Mouse (Mus musculus): ENCODE measurements at regions not wholly inside any gene's neighbourhood (a gene's known extent, or its start where the extent isn't known, plus 50 kb on each side); places are given as distances from the start of the nearest gene placed in this dataset.
A peak's percentile ranks its signal among the peaks of the same experiment; 100 is the strongest.

- WGBS, result 44% methylated on average over 5 of the region's 5 CpGs
- H3K9ac ChIP-seq, result no peak overlapping the region
- no peaks in the 10 kb centered on the region for H3K36me3 ChIP-seq (replicated peaks; ENCODE audit: control insufficient read depth, insufficient read depth)
- H3K27ac ChIP-seq, result no peak overlapping the region
- no peaks in the 10 kb centered on the region for H3K4me1 ChIP-seq (replicated peaks; ENCODE audit: control insufficient read depth, insufficient read depth, low read length)
- ATAC-seq (ENCODE audit: low FRiP score) (no peak), DNase-seq (ENCODE audit: low spot score) (peak; percentile 59)
- H3K4me3 ChIP-seq (replicated peaks; ENCODE audit: low read length), result no peak overlapping the region
- no peaks in the 10 kb centered on the region for H3K27me3 ChIP-seq (ENCODE audit: control insufficient read depth, insufficient read depth, low read length)
- H3K9me3 ChIP-seq (ENCODE audit: control insufficient read depth, low read length), result no peaks in the 10 kb centered on the region
- H3K4me2 ChIP-seq (replicated peaks), result no peak overlapping the region
These were observed 173.0 kb upstream of the Ado start for GRCm38 (mm10) chr10:67721787-67722186.

DNA sequence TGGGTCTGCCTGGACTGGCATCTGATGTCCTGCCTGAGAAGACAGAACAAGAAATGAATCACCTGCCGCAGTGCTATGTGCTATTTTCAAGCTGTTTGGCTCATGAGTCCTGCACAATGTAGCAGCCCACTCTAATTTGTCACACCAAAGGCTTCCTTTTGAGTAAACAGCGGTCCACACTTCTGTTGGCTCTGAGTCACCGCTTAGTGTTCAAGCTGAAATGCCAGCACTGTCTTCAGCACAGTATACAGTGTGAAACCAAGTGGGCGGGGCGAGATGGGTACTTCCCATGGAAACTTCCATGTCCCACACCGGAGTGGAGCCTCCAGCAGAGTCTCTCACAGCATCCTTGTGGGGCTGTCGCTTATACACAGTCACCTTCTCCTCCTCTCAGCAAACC, 168.8 kb upstream of the Ado start:
- Histone ChIP-seq H3K36me3 (replicated peaks; ENCODE audit: control insufficient read depth, insufficient read depth) (no peaks in the 10 kb centered on the region), H3K9ac (no peak overlapping the region), H3K27me3 (ENCODE audit: control insufficient read depth, insufficient read depth, low read length) (no peaks in the 10 kb centered on the region), H3K4me2 (replicated peaks) (no peak overlapping the region), H3K9me3 (ENCODE audit: control insufficient read depth, low read length) (no peaks in the 10 kb centered on the region), H3K4me1 (replicated peaks; ENCODE audit: control insufficient read depth, insufficient read depth, low read length) (no peaks in the 10 kb centered on the region), H3K4me3 (replicated peaks; ENCODE audit: low read length) (no peak overlapping the region), H3K27ac (no peak overlapping the region)
- ATAC-seq (ENCODE audit: low FRiP score) (no peak), DNase-seq (ENCODE audit: low spot score) (no peak)
- WGBS, result 86% methylated on average over 7 of the region's 7 CpGs

- no peak overlapping the region for H3K4me2 ChIP-seq (replicated peaks)
- no peak overlapping the region for H3K27ac ChIP-seq
- no peak overlapping the region for H3K4me3 ChIP-seq (replicated peaks; ENCODE audit: low read length)
- no peak for DNase-seq (ENCODE audit: low spot score)
- 76% methylated on average over 4 of the region's 4 CpGs for WGBS
- H3K27me3 ChIP-seq (ENCODE audit: control insufficient read depth, insufficient read depth, low read length), result no peaks in the 10 kb centered on the region
- H3K9me3 ChIP-seq (ENCODE audit: control insufficient read depth, low read length), result no peaks in the 10 kb centered on the region
- no peaks in the 10 kb centered on the region for H3K4me1 ChIP-seq (replicated peaks; ENCODE audit: control insufficient read depth, insufficient read depth, low read length)
- no peak for ATAC-seq (ENCODE audit: low FRiP score)
- H3K36me3 ChIP-seq (replicated peaks; ENCODE audit: control insufficient read depth, insufficient read depth), result no peaks in the 10 kb centered on the region
- H3K9ac ChIP-seq, result no peak overlapping the region
These were observed 166.3 kb upstream of the Ado start for GRCm38 (mm10) chr10:67715046-67715445.

- 90% methylated on average over 10 of the region's 10 CpGs for WGBS
- Histone ChIP-seq H3K27ac (no peak overlapping the region), H3K36me3 (replicated peaks; ENCODE audit: control insufficient read depth, insufficient read depth) (no peaks in the 10 kb centered on the region), H3K9ac (no peak overlapping the region), H3K9me3 (ENCODE audit: control insufficient read depth, low read length) (no peaks in the 10 kb centered on the region), H3K4me3 (replicated peaks; ENCODE audit: low read length) (no peak overlapping the region), H3K4me2 (replicated peaks) (no peak overlapping the region), H3K27me3 (ENCODE audit: control insufficient read depth, insufficient read depth, low read length) (no peaks in the 10 kb centered on the region), H3K4me1 (replicated peaks; ENCODE audit: control insufficient read depth, insufficient read depth, low read length) (no peaks in the 10 kb centered on the region)
- DNase-seq (ENCODE audit: low spot score), result no peak
- no peak for ATAC-seq (ENCODE audit: low FRiP score)
These were observed 164.3 kb upstream of the Ado start for GRCm38 (mm10) chr10:67713098-67713497.

DNA sequence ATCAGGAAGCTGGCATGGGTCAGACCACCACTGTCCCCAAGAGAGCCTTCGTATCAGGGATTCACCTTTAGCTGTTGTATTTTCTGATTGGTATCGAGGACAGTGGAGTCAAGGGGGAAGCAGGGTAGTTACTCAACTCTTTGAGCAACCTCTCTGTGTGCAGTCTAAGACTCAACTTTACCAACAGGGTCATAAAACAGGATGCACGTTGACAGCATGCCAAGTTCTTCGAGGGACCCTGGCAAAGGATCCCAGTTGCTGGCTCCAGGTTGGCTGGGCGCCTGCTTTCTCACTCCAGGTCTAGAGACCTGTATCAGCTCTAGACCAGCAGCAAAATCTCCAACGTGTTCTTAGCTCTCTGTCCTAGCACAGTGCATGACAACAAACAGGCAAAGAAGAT, 163.9 kb upstream of the Ado start:
- 80% methylated on average over 6 of the region's 6 CpGs for WGBS

DNA sequence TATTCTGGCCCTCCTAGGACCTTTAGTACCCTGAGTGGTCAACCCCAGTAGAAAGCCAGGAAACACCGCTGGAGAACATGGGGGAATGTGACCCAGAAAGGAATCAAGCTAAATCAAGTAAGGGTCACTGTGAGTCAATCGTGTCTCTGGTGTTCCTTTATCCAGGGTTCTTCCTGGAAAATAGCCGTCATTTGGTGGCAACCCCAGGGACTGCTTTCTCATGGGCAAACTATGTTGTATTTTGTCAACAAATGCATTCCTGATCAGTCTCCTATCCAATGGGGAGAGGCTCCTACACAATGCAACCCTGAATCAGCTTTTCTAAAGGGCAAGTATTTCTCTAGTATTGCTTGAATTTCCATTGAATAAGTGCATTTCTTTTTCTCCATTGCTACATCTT, 163.2 kb upstream of the Ado start:
- 96% methylated on average over 3 of the region's 3 CpGs for WGBS
- Histone ChIP-seq H3K9me3 (ENCODE audit: control insufficient read depth, low read length) (no peaks in the 10 kb centered on the region), H3K36me3 (replicated peaks; ENCODE audit: control insufficient read depth, insufficient read depth) (no peaks in the 10 kb centered on the region), H3K27me3 (ENCODE audit: control insufficient read depth, insufficient read depth, low read length) (no peaks in the 10 kb centered on the region), H3K27ac (no peak overlapping the region), H3K4me2 (replicated peaks) (no peak overlapping the region), H3K4me1 (replicated peaks; ENCODE audit: control insufficient read depth, insufficient read depth, low read length) (no peaks in the 10 kb centered on the region), H3K4me3 (replicated peaks; ENCODE audit: low read length) (no peak overlapping the region), H3K9ac (no peak overlapping the region)
- DNase-seq (ENCODE audit: low spot score) (no peak), ATAC-seq (ENCODE audit: low FRiP score) (no peak)

More for the DNA sequence above, 163.9 kb upstream of the Ado start:
- ATAC-seq (ENCODE audit: low FRiP score) (no peak), DNase-seq (ENCODE audit: low spot score) (no peak)
- no peaks in the 10 kb centered on the region for H3K9me3 ChIP-seq (ENCODE audit: control insufficient read depth, low read length)
- no peak overlapping the region for H3K9ac ChIP-seq
- H3K4me1 ChIP-seq (replicated peaks; ENCODE audit: control insufficient read depth, insufficient read depth, low read length), result no peaks in the 10 kb centered on the region
- no peak overlapping the region for H3K4me3 ChIP-seq (replicated peaks; ENCODE audit: low read length)
- no peak overlapping the region for H3K4me2 ChIP-seq (replicated peaks)
- no peaks in the 10 kb centered on the region for H3K27me3 ChIP-seq (ENCODE audit: control insufficient read depth, insufficient read depth, low read length)
- no peaks in the 10 kb centered on the region for H3K36me3 ChIP-seq (replicated peaks; ENCODE audit: control insufficient read depth, insufficient read depth)
- H3K27ac ChIP-seq, result no peak overlapping the region

GRCm38 (mm10) chr10:67706436-67706835, 157.7 kb upstream of the Ado start:
- no peak overlapping the region for H3K4me3 ChIP-seq (replicated peaks; ENCODE audit: low read length)
- 60% methylated on average over 7 of the region's 7 CpGs for WGBS
- no peaks in the 10 kb centered on the region for H3K27me3 ChIP-seq (ENCODE audit: control insufficient read depth, insufficient read depth, low read length)
- no peaks in the 10 kb centered on the region for H3K9me3 ChIP-seq (ENCODE audit: control insufficient read depth, low read length)
- H3K4me1 ChIP-seq (replicated peaks; ENCODE audit: control insufficient read depth, insufficient read depth, low read length), result no peaks in the 10 kb centered on the region
- no peaks in the 10 kb centered on the region for H3K36me3 ChIP-seq (replicated peaks; ENCODE audit: control insufficient read depth, insufficient read depth)
- H3K27ac ChIP-seq, result no peak overlapping the region
- no peak overlapping the region for H3K9ac ChIP-seq
- H3K4me2 ChIP-seq (replicated peaks), result no peak overlapping the region
- DNase-seq (ENCODE audit: low spot score) (no peak), ATAC-seq (ENCODE audit: low FRiP score) (no peak)

GRCm38 (mm10) chr10:67702783-67703455, 154.2 kb upstream of the Ado start:
- Histone ChIP-seq H3K4me3 (replicated peaks; ENCODE audit: low read length) (no peak overlapping the region), H3K4me2 (replicated peaks) (no peak overlapping the region), H3K9ac (no peak overlapping the region), H3K36me3 (replicated peaks; ENCODE audit: control insufficient read depth, insufficient read depth) (no peaks in the 10 kb centered on the region), H3K27me3 (ENCODE audit: control insufficient read depth, insufficient read depth, low read length) (no peaks in the 10 kb centered on the region), H3K4me1 (replicated peaks; ENCODE audit: control insufficient read depth, insufficient read depth, low read length) (no peaks in the 10 kb centered on the region), H3K9me3 (ENCODE audit: control insufficient read depth, low read length) (no peaks in the 10 kb centered on the region), H3K27ac (no peak overlapping the region)
- DNase-seq (ENCODE audit: low spot score) (no peak), ATAC-seq (ENCODE audit: low FRiP score) (no peak)
- WGBS, result 76% methylated on average over 9 of the region's 9 CpGs

DNA sequence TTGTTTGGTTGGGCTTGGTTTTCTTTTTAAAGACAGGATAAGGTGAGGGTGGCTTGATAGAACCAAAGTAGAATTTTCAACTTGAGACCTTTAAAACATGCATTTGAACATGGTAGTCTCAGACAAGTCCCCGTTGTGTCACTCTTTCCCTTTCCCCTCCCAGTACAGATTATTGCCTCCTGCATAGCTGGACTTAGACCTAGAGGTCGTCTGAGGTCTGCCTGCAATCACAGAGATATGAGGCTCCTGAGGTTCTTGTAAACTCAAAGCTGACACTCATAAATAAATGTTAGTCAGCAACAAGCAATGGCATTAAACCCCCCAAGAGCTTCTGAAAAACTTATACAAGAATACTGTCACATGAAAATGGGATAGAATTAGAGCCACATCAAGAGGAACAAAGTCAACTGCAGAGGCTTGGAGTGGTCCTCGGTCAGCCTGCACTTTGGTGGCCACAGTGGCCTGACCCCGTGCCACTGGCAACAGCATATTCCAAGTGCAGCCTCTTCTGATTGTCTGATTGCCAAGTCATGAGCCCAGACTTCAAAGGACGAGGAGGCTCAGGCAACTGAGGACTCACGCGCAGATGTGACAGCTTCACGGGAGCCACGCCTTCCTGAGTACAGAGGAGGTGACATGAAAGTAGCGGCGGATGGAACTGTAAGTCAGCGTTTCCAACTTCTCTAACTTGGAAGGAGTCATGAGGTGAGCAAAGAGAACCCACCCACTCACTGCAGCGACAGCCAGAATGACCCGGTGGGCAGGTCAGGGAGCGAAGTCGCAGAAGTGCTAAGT, 148.8 kb upstream of the Ado start:
- WGBS, result 82% methylated on average over 16 of the region's 16 CpGs
- Histone ChIP-seq H3K4me1 (replicated peaks; ENCODE audit: control insufficient read depth, insufficient read depth, low read length) (no peaks in the 10 kb centered on the region), H3K4me2 (replicated peaks) (no peak overlapping the region), H3K9me3 (ENCODE audit: control insufficient read depth, low read length) (no peaks in the 10 kb centered on the region), H3K27ac (no peak overlapping the region), H3K9ac (no peak overlapping the region), H3K36me3 (replicated peaks; ENCODE audit: control insufficient read depth, insufficient read depth) (no peaks in the 10 kb centered on the region), H3K27me3 (ENCODE audit: control insufficient read depth, insufficient read depth, low read length) (no peaks in the 10 kb centered on the region), H3K4me3 (replicated peaks; ENCODE audit: low read length) (no peak overlapping the region)
- ATAC-seq (ENCODE audit: low FRiP score) (no peak), DNase-seq (ENCODE audit: low spot score) (no peak)
